Mouse (Mus musculus): ENCODE measurements around the gene S1pr1.

DNA sequence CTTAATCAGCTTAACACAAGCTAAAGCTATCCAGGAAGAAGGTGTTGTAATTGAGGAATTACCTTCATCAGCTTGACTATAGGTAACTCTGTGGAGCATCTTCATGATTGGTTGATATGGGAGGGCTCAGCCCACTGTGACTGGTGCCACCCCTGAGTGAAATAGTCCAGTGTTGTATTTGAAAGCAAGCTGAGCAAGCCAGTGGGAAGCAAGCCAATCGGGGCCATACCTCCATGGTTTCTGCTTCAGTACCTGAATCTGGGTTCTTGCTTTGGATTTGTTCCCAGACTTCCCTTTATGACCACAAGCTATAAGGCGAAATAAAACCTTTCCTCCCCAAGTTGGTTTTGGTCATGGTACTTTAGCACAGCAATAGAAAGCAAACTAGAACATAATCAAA lies 47.7 kb downstream of the S1pr1 start:
- TF ChIP-seq CTCF (IDR thresholded peaks at IDR 0.05; ENCODE audit: low read depth, low read length) (no peak), POLR2A (IDR thresholded peaks at IDR 0.05; ENCODE audit: borderline replicate concordance, low read depth, low read length) (no peak)
